Mouse (Mus musculus) embryonic fibroblast, embryonic 13.5 days (primary cell): ENCODE data around the gene Cdk19.

Experiments
- CTCF ChIP-seq: IDR thresholded peaks from 2 replicates; pipeline ENCODE4 v1.5.1; 2011; ENCODE audit warnings: mild to moderate bottlenecking, control low read depth, low read length, moderate library complexity, borderline replicate concordance; ENCODE audit not compliant: insufficient read depth
- POLR2A ChIP-seq: IDR thresholded peaks from 2 replicates; pipeline ENCODE4 v1.6.1; 2011; ENCODE audit warnings: low read depth, mild to moderate bottlenecking, control low read depth, low read length, moderate library complexity

DNA sequence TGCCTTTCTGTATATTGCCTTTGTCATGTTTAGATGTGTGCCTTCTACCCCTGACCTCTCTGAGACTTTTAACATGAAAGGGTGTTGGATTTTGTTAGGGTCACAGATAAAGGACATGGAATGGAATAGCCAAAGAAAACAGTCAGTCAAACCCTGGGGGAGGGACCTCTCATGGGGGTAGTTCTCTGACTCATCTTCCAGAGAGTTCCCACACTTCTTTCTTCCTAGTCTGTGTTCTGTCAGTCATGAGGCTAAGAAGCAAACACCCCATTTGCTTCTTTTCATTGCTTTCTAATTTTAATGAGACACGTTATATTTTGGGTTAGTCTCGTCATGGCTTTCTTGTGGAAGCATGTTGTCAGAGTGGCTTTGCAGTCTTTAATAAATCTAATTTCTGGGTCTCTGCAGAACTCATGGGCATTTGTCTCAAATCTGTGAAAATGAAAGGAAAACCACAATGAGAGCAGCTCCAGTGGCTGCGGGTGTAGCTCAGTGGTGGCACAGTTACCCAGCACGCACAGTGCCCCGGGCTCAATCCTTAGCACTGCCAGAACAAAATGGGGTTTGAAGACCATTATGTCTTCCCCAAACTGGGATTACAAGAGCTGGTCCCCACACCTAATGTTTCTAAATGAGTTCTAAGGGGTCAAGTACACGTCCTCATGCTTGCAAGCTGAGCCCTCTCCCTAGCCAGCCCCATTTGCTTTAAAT, 149.9 kb downstream of the Cdk19 start:
- no peak for TF ChIP-seq POLR2A
- TF ChIP-seq CTCF, result no peak
